Mouse (Mus musculus) liver, embryonic 11.5 days (tissue): ENCODE measurements around the gene Gdf2. TPM values are rescaled to one million over a fixed set of nuclear protein-coding genes. Genes with fewer than 3 reads are reported as not detected.

Source experiments
- ATAC-seq: fragments of 200-750 bp; cut with Nextera tagmentation; replicated peaks from 2 replicates; pipeline ENCODE4 v1.8.0; 2017; ENCODE audit warnings: moderate number of reproducible peaks, mild to moderate bottlenecking, moderate TSS enrichment, moderate library complexity; ENCODE audit not compliant: low FRiP score
- DNase-seq: peaks from one replicate; pipeline ENCODE4 v3.0.0-alpha.2; 2017; ENCODE audit warnings: low spot score
- H3K27ac ChIP-seq: fragments of 300-500 bp; sonication (generic); 2 replicates; pipeline ENCODE4 v1.5.1; 2014; ENCODE audit warnings: mild to moderate bottlenecking, low read depth, low read length, control low read depth
- H3K27me3 ChIP-seq: fragments of 300-500 bp; sonication (generic); replicated peaks from 2 replicates; pipeline ENCODE4 v1.6.1; 2014; ENCODE audit warnings: low read length, mixed read lengths; ENCODE audit not compliant: control insufficient read depth, insufficient read depth
- H3K36me3 ChIP-seq: fragments of 300-500 bp; sonication (generic); 2 replicates; pipeline ENCODE4 v1.6.1; 2014; ENCODE audit warnings: mild to moderate bottlenecking, low read length, moderate library complexity, mixed read lengths; ENCODE audit not compliant: control insufficient read depth, insufficient read depth
- H3K4me1 ChIP-seq: fragments of 300-500 bp; sonication (generic); replicated peaks from 2 replicates; pipeline ENCODE4 v1.6.1; 2014; ENCODE audit warnings: low read length, mixed read lengths; ENCODE audit not compliant: control insufficient read depth, insufficient read depth
- H3K4me2 ChIP-seq: fragments of 300-500 bp; sonication (generic); 2 replicates; pipeline ENCODE4 v1.6.1; 2014; ENCODE audit warnings: mild to moderate bottlenecking, control low read depth, moderate library complexity
- H3K4me3 ChIP-seq: fragments of 300-500 bp; sonication (generic); 2 replicates; pipeline ENCODE4 v1.5.1; 2014; ENCODE audit warnings: low read depth, low read length, control low read depth
- H3K9ac ChIP-seq: fragments of 300-500 bp; sonication (generic); 2 replicates; pipeline ENCODE4 v1.6.1; 2014; ENCODE audit warnings: low read depth, low read length, control low read depth
- H3K9me3 ChIP-seq: fragments of 300-500 bp; sonication (generic); 2 replicates; pipeline ENCODE4 v1.6.1; 2016; ENCODE audit warnings: low read length, inconsistent platforms, mixed read lengths; ENCODE audit not compliant: control insufficient read depth
- WGBS: fragments of 180-500 bp; shearing (Covaris S2); extraction: QIAGEN DNeasy Blood & Tissue Kit; methylation state at CpG from one replicate; pipeline ENCODE4 v1.1.7; 2014; 5-methylcytosine and 5-hydroxymethylcytosine counted together
- polyA plus RNA-seq: library from polyadenylated mRNA; unstranded; fragments of >200 nt; fragmentation: Nextera tagmentation; extraction: Ambion mirVana; gene quantifications from 2 replicates; pipeline ENCODE4 v1.2.1, GENCODE M21; 2014

Gene Gdf2
- polyA plus RNA-seq, result 17.4 and 18.4 TPM in 2 replicates

- WGBS, result 40% methylated on average over 8 of the region's 8 CpGs
- H3K36me3 ChIP-seq, result no peaks in the 10 kb centered on the region
- DNase-seq (no peak), ATAC-seq (no peak; the same call in 1 of the 2 replicates)
- no peaks in the 10 kb centered on the region for H3K9me3 ChIP-seq
- no peaks in the 10 kb centered on the region; the same call in 1 of the 2 replicates for H3K4me1 ChIP-seq
- peak within 1 kb of the TSS; percentile 48 for H3K27ac ChIP-seq
- H3K9ac ChIP-seq, result no peak within 1 kb of the TSS
- H3K4me2 ChIP-seq, result peak within 1 kb of the TSS; percentile 9; the same call in 1 of the 2 replicates
- peak within 1 kb of the TSS; percentile 29; the same call in 1 of the 2 replicates for H3K4me3 ChIP-seq
- H3K27me3 ChIP-seq, result 0 out of 2 replicates have a peak, but pooled peaks cover 3% of the 10 kb centered on the region
Observed at GRCm38 (mm10) chr14:33940739-33941138, at the start of gene Gdf2. Gene Gdf2, plus strand, starts transcription at chr14:33941039.

- ATAC-seq (no peak), DNase-seq (no peak)
- WGBS, result 80% methylated on average over 3 of the region's 3 CpGs
- no peaks in the 10 kb centered on the region for H3K36me3 ChIP-seq
- H3K9ac ChIP-seq, result no peak overlapping the region
- no peaks in the 10 kb centered on the region for H3K9me3 ChIP-seq
- H3K27ac ChIP-seq, result no peak overlapping the region
- H3K4me1 ChIP-seq, result 0 out of 2 replicates have a peak, but pooled peaks cover under 1% of the 10 kb centered on the region
- no peak overlapping the region for H3K4me2 ChIP-seq
- H3K27me3 ChIP-seq, result no peaks in the 10 kb centered on the region
- H3K4me3 ChIP-seq, result no peak overlapping the region
Observed at GRCm38 (mm10) chr14:33891507-33891906, 49.3 kb upstream of the Gdf2 start.

- no peak overlapping the region for H3K9ac ChIP-seq
- H3K36me3 ChIP-seq, result no peaks in the 10 kb centered on the region
- 0 out of 2 replicates have a peak, but pooled peaks cover 2% of the 10 kb centered on the region for H3K4me1 ChIP-seq
- no peak overlapping the region for H3K4me3 ChIP-seq
- no peak for DNase-seq
- ATAC-seq, result no peak
- no peak overlapping the region for H3K4me2 ChIP-seq
- 81% methylated on average over 5 of the region's 5 CpGs for WGBS
- no peak overlapping the region for H3K27ac ChIP-seq
- no peaks in the 10 kb centered on the region for H3K27me3 ChIP-seq
- no peaks in the 10 kb centered on the region for H3K9me3 ChIP-seq
Observed at GRCm38 (mm10) chr14:33895777-33896176, 45.1 kb upstream of the Gdf2 start.

GRCm38 (mm10) chr14:33896628-33897300 lies 44.1 kb upstream of the Gdf2 start:
- Histone ChIP-seq H3K4me1 (0 out of 2 replicates have a peak, but pooled peaks cover 2% of the 10 kb centered on the region), H3K27ac (no peak overlapping the region), H3K9ac (no peak overlapping the region), H3K27me3 (no peaks in the 10 kb centered on the region), H3K36me3 (no peaks in the 10 kb centered on the region), H3K9me3 (no peaks in the 10 kb centered on the region), H3K4me2 (no peak overlapping the region), H3K4me3 (no peak overlapping the region)
- no peak for ATAC-seq
- 47% methylated on average over 9 of the region's 9 CpGs for WGBS
- no peak for DNase-seq

DNA sequence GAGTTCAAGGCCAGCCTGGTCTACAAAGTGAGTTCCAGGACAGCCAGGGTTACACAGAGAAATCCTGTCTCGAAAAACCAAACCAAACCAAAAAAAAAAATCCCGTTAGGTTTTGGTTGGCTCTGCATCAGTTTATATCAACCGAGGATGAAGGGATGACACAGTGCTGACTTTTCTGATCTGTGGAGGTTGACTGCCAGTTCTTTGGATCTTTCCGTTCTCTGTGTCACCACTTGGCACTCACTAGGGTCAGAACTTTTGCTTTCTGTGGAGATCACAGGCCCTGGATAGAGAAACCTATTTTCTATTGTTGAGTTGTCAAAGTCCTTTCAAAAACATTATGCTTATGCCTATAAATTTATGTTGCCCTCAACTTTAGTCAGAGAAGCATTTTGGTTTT lies 38.1 kb upstream of the Gdf2 start:
- no peaks in the 10 kb centered on the region for H3K9me3 ChIP-seq
- no peak overlapping the region for H3K4me2 ChIP-seq
- no peak for ATAC-seq
- H3K4me1 ChIP-seq, result no peaks in the 10 kb centered on the region
- WGBS, result 84% methylated on average over 4 of the region's 4 CpGs
- no peak overlapping the region for H3K9ac ChIP-seq
- no peak overlapping the region for H3K27ac ChIP-seq
- no peak for DNase-seq
- no peak overlapping the region for H3K4me3 ChIP-seq
- H3K36me3 ChIP-seq, result no peaks in the 10 kb centered on the region
- H3K27me3 ChIP-seq, result no peaks in the 10 kb centered on the region

DNA sequence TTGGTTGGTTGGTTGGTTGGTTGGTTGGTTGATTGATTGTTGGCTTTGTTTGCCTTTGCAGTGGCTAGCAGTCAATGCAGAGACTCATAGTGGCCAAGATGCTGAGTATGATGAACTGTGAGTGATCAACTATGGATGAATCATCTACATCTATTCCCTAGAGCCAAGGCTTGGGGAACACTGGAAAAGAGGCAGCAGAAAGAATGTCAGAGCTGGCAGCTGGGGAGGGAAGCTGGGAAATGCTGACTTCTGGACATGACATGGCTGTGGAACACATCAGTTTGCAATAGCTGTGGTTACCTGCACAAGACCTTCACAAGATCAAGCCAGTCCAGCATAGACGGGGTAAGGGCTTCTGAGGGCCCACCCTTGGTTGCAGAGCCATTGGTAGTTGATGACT lies 37.6 kb upstream of the Gdf2 start:
- no peak for ATAC-seq
- DNase-seq, result no peak
- no peak overlapping the region for H3K4me2 ChIP-seq

DNA sequence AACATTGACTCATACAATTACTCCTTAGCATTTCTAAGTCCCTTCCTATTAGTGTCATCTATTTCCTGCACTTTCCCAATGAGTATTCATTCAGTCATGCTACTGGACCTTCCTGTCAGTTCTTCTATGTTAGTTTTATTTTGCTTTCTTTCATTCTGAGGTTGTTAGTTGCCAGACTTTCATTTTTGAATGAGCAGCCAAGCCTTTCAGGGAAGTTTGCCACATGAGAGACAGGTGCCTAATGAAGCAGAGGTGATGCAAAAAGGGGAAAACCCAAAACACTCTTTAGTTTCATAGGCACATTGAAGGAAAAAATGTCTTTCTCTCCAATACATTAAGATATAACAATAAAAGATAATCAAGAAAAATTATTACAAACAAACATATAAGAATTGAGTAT lies 36.0 kb upstream of the Gdf2 start:
- no peak overlapping the region for H3K27ac ChIP-seq
- no peaks in the 10 kb centered on the region for H3K4me1 ChIP-seq
- DNase-seq, result no peak
- no peaks in the 10 kb centered on the region for H3K9me3 ChIP-seq
- H3K4me2 ChIP-seq, result no peak overlapping the region
- H3K4me3 ChIP-seq, result no peak overlapping the region
- no peaks in the 10 kb centered on the region for H3K27me3 ChIP-seq
- no peaks in the 10 kb centered on the region for H3K36me3 ChIP-seq
- no peak overlapping the region for H3K9ac ChIP-seq
- no peak for ATAC-seq

More for the DNA sequence above, 37.6 kb upstream of the Gdf2 start:
- H3K27me3 ChIP-seq, result no peaks in the 10 kb centered on the region
- no peak overlapping the region for H3K4me3 ChIP-seq
- 61% methylated on average over 1 of the region's 1 CpGs for WGBS
- no peaks in the 10 kb centered on the region for H3K36me3 ChIP-seq
- no peaks in the 10 kb centered on the region for H3K4me1 ChIP-seq
- H3K9me3 ChIP-seq, result no peaks in the 10 kb centered on the region
- H3K9ac ChIP-seq, result no peak overlapping the region
- H3K27ac ChIP-seq, result no peak overlapping the region

DNA sequence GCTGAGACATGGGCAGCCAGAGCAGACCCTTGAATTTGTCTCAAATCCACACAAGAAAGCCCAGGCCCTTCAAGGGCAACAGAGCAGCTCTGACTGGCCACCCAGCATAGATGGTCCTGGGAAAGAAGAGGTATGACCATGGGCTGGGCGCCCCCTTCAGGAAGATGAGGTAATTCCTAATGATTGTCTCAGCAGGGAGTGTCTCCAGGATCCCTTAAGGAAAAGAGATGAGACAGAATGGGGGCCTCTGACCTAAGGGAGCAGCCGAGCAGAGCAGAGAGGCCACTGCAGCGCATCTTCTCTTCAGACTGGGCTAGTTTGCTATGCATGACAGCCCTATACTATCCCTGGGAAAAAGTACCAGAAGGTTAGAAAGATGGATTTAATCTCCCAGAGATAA lies 27.1 kb upstream of the Gdf2 start:
- no peak overlapping the region for H3K4me3 ChIP-seq
- no peaks in the 10 kb centered on the region for H3K4me1 ChIP-seq
- H3K4me2 ChIP-seq, result no peak overlapping the region
- ATAC-seq (no peak), DNase-seq (no peak)
- H3K9me3 ChIP-seq, result no peaks in the 10 kb centered on the region
- no peak overlapping the region for H3K27ac ChIP-seq
- no peaks in the 10 kb centered on the region for H3K27me3 ChIP-seq
- WGBS, result 38% methylated on average over 3 of the region's 3 CpGs
- no peak overlapping the region for H3K9ac ChIP-seq
- no peaks in the 10 kb centered on the region for H3K36me3 ChIP-seq

DNA sequence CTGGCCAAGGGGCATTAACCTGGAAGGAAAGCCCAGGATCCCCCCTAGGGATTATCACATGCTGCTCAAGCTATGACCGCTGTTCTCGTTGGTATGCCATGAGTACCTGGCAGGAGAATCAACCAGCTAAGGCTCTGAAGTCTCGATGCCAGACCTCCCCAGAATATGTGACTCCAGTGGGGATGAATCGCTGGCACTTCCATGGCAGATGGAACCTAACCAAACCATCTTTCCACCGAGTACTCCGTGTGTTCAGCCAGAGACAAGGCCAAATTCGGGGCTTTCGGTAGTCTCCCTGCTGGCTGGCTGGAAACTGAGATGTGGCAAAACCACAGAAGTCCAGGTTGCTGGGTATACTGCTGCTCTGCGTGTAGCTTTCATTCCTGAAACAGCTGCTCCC lies 26.6 kb upstream of the Gdf2 start:
- no peak for DNase-seq
- no peak for ATAC-seq
- H3K27ac ChIP-seq, result no peak overlapping the region
- H3K4me1 ChIP-seq, result no peaks in the 10 kb centered on the region
- H3K4me2 ChIP-seq, result no peak overlapping the region
- 0 out of 2 replicates have a peak, but pooled peaks cover 1% of the 10 kb centered on the region for H3K27me3 ChIP-seq
- no peaks in the 10 kb centered on the region for H3K9me3 ChIP-seq
- no peak overlapping the region for H3K9ac ChIP-seq
- H3K4me3 ChIP-seq, result no peak overlapping the region
- WGBS, result 80% methylated on average over 9 of the region's 9 CpGs
- no peaks in the 10 kb centered on the region for H3K36me3 ChIP-seq
